In genomic region chr12:85436021-85436621, GRCm38 (mm10) we compare ENCODE assay signal across 8 mouse cellular contexts. TPM values are rescaled to one million over a fixed set of nuclear protein-coding genes. Genes with fewer than 3 reads are reported as not detected.
DNase-seq lines count a peak whose midpoint lies in the region; ATAC-seq and TF ChIP-seq lines count a peak whose summit lies in the region.

No protein-coding gene starts in this region.

- 0 out of 2 replicates have a peak overlapping the region, but pooled peaks have one; percentile 20 for H3K27ac ChIP-seq in lung, embryonic 16.5 days (ENCODE audit: low read length)
- H3K27ac ChIP-seq in forebrain, embryonic 13.5 days = peak overlapping the region; percentile 68
- peak overlapping the region; percentile 93 for H3K27ac ChIP-seq in heart, embryonic 16.5 days (ENCODE audit: low read length)

- peak; percentile 68 for ATAC-seq in lung, embryonic 16.5 days (ENCODE audit: low read depth)
- ATAC-seq in forebrain, embryonic 13.5 days = peak; percentile 91
- peak; percentile 95 for ATAC-seq in heart, embryonic 16.5 days (replicated peaks; ENCODE audit: extremely low read depth, insufficient read depth, low FRiP score)

- no peak for TF ChIP-seq CTCF in lung, adult 2 months (IDR thresholded peaks at IDR 0.05; ENCODE audit: insufficient read depth, low read length)

- 31% methylated on average over 10 of the region's 10 CpGs for WGBS in lung, embryonic 16.5 days
- WGBS in lung, adult 2 months = 48% methylated on average over 10 of the region's 10 CpGs
- 52% methylated on average over 10 of the region's 10 CpGs for WGBS in forebrain, embryonic 13.5 days
- WGBS in heart, embryonic 16.5 days = 12% methylated on average over 10 of the region's 10 CpGs

- no peaks in the 10 kb centered on the region for H3K27me3 ChIP-seq in lung, embryonic 16.5 days (ENCODE audit: control insufficient read depth, insufficient read depth, low read depth, low read length)
- H3K27me3 ChIP-seq in forebrain, embryonic 13.5 days = no peaks in the 10 kb centered on the region
- no peaks in the 10 kb centered on the region for H3K27me3 ChIP-seq in heart, embryonic 16.5 days (ENCODE audit: control insufficient read depth, insufficient read depth, low read length)

- no peak for TF ChIP-seq POLR2A in lung, adult 2 months (IDR thresholded peaks at IDR 0.05; ENCODE audit: borderline replicate concordance, extremely low read depth, low read depth, low read length)

- no peaks in the 10 kb centered on the region for H3K9me3 ChIP-seq in lung, embryonic 16.5 days (ENCODE audit: control insufficient read depth, low read length)
- H3K9me3 ChIP-seq in forebrain, embryonic 13.5 days (replicated peaks) = no peaks in the 10 kb centered on the region
- no peaks in the 10 kb centered on the region for H3K9me3 ChIP-seq in heart, embryonic 16.5 days (replicated peaks; ENCODE audit: control insufficient read depth, low read length)

- no peak overlapping the region for H3K4me2 ChIP-seq in lung, embryonic 16.5 days (ENCODE audit: low read depth, low read length)
- H3K4me2 ChIP-seq in forebrain, embryonic 13.5 days = no peak overlapping the region
- peak overlapping the region; percentile 56 for H3K4me2 ChIP-seq in heart, embryonic 16.5 days (ENCODE audit: low read depth, low read length)

- no peak for DNase-seq in lung, adult 2 months
- peak; percentile 75 to 92 for DNase-seq in left cerebral cortex, adult 8-10 months (ENCODE audit: low spot score in 2 of 2)
- peak; percentile 85 for DNase-seq in right cerebral cortex, postnatal 25 days
- no peak for DNase-seq in c-Kit-positive CD71-positive TER-119-positive erythroid progenitor cells, embryonic 14.5 days (ENCODE audit: low spot score)
- no peak for DNase-seq in ovary, adult 18-20 months (ENCODE audit: low spot score)

- 0 out of 2 replicates have a peak, but pooled peaks cover 2% of the 10 kb centered on the region for H3K4me1 ChIP-seq in lung, embryonic 16.5 days (replicated peaks; ENCODE audit: control insufficient read depth, insufficient read depth, low read length)
- H3K4me1 ChIP-seq in lung, adult 2 months (ENCODE audit: control insufficient read depth, insufficient read depth, low read length) = no peaks in the 10 kb centered on the region
- peaks cover 40% of the 10 kb centered on the region for H3K4me1 ChIP-seq in forebrain, embryonic 13.5 days
- peaks cover 35% of the 10 kb centered on the region for H3K4me1 ChIP-seq in heart, embryonic 16.5 days (ENCODE audit: control insufficient read depth, insufficient read depth, low read length)

- no peak overlapping the region for H3K4me3 ChIP-seq in lung, embryonic 16.5 days (ENCODE audit: low read length)
- H3K4me3 ChIP-seq in lung, adult 2 months (replicated peaks; ENCODE audit: extremely low read depth, low read depth, low read length) = no peak overlapping the region
- no peak overlapping the region for H3K4me3 ChIP-seq in forebrain, embryonic 13.5 days
- peak overlapping the region; percentile 21 for H3K4me3 ChIP-seq in heart, embryonic 16.5 days (ENCODE audit: low read length)

- H3K9ac ChIP-seq in lung, embryonic 16.5 days (ENCODE audit: low read length) = no peak overlapping the region
- 0 out of 2 replicates have a peak overlapping the region, but pooled peaks have one; percentile 0 for H3K9ac ChIP-seq in forebrain, embryonic 13.5 days
- H3K9ac ChIP-seq in heart, embryonic 16.5 days (ENCODE audit: low read length) = peak overlapping the region; percentile 60

- no peaks in the 10 kb centered on the region for H3K36me3 ChIP-seq in lung, embryonic 16.5 days (ENCODE audit: control insufficient read depth, insufficient read depth, low read length)
- H3K36me3 ChIP-seq in forebrain, embryonic 13.5 days (ENCODE audit: poor library complexity, severe bottlenecking) = no peaks in the 10 kb centered on the region
- no peaks in the 10 kb centered on the region for H3K36me3 ChIP-seq in heart, embryonic 16.5 days (ENCODE audit: control insufficient read depth, insufficient read depth)

RNA-seq across cellular contexts. Expression of gene Fos, which starts 37.6 kb away (rescaled TPM):
- polyA plus RNA-seq in lung, embryonic 16.5 days (2015; fragmentation: Nextera tagmentation; extraction: Ambion mirVana) = 6.8 and 7.9 TPM in 2 replicates
- polyA plus RNA-seq in lung, adult 2 months (2012; rRNA removed) = 37.8 and 55.0 TPM in 2 replicates
- polyA plus RNA-seq in forebrain, embryonic 13.5 days (2015; fragmentation: Nextera tagmentation; extraction: Ambion mirVana) = 1.1 and 1.2 TPM in 2 replicates
- 5.0 and 6.6 TPM in 2 replicates for polyA plus RNA-seq in heart, embryonic 16.5 days (2015; fragmentation: Nextera tagmentation; extraction: Ambion mirVana)
- total RNA-seq in left cerebral cortex, adult 8-10 months (2022) = 10 to 100 TPM in 3 of 4 experiments, 1 to 10 TPM in 1; 5.8 to 37.3 (median 25.8) TPM

Comparison
In these comparisons a context has a peak if more than half of its experiments do, and no peak if none do; other contexts are left out.
1. H3K27ac ChIP-seq: peak in every context shown above with its lines; median percentile 93 in heart, embryonic 16.5 days; 68 in forebrain, embryonic 13.5 days; 20 in lung, embryonic 16.5 days.
2. DNase-seq: peak in left cerebral cortex, adult 8-10 months (2 of 2) and right cerebral cortex, postnatal 25 days (single experiment); none in lung, adult 2 months (single experiment), c-Kit-positive CD71-positive TER-119-positive erythroid progenitor cells, embryonic 14.5 days (single experiment) and ovary, adult 18-20 months (single experiment).
3. Peak in every context shown above with its lines, with median percentiles within 50 percentile points of each other: ATAC-seq.